Mouse (Mus musculus): ENCODE measurements around the gene Lonp2. TPM values are rescaled to one million over a fixed set of nuclear protein-coding genes. Genes with fewer than 3 reads are reported as not detected.

Gene Lonp2
- polyA plus RNA-seq, 1 experiment from 2014 or later = 42.2 TPM

DNA sequence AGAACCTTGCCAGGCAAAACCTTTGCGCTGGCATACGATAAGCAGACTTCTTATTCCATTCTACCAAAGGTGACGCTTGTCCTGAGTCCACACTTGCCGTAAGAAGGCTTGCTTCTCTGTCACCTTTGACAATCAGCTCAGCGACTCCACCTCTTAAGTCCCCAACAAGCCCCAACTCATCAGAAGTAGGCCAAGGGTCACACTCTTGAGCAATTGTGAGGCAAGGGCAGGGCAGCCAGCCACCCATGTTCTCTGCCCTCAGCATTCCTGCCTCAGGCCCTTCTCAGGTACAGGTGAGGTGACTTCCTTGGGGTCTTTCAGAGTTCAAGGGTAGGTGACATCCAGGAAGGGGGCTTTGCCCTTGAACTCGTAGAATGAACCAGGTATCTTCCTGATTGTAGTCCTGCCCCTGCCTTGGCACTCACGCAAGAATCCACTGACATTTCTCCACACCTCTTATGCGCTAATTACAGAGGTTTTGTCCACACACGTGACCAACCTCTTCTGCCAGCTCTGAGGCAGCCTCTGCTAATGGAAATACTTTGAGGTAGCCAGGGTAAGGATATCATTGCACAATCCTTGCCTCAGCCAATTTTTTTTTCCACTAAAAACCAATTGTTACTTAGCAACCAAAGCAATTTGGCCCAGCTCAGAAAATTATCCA, 142.8 kb downstream of the Lonp2 start:
- Histone ChIP-seq H3K79me2 (ENCODE audit: inconsistent target) (no peaks in the 10 kb centered on the region), H3K36me3 (ENCODE audit: inconsistent target) (no peaks in the 10 kb centered on the region), H3K4me3 (ENCODE audit: inconsistent target) (no peak overlapping the region), H3K27ac (no peak overlapping the region)
- WGBS (ENCODE audit: missing documents) = 90% methylated on average over 9 of the region's 9 CpGs

DNA sequence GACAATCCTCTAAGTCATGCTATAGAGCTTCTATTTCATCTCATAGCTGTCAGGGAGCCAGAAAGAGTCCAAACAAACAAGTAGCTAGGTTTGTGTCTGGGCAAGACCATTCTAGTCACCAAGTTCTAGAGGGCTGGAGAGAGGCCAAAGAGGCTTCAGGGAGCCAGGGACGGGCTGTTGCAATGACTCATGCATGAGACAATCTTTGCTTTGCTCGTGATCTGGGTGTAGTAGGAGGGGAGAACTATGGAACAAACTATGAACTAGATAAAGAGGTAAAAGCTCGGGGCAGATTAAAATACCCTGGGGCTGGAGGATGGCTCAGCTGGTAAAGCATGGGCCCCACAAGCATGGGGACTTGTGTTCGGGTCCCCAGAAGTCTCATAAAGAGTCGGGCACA, 144.7 kb downstream of the Lonp2 start:
- Histone ChIP-seq H3K27ac (peak overlapping the region; percentile 64), H3K36me3 (ENCODE audit: inconsistent target) (no peaks in the 10 kb centered on the region), H3K4me3 (ENCODE audit: inconsistent target) (no peak overlapping the region), H3K79me2 (ENCODE audit: inconsistent target) (no peaks in the 10 kb centered on the region)
- WGBS (ENCODE audit: missing documents) = 68% methylated on average over 5 of the region's 5 CpGs

DNA sequence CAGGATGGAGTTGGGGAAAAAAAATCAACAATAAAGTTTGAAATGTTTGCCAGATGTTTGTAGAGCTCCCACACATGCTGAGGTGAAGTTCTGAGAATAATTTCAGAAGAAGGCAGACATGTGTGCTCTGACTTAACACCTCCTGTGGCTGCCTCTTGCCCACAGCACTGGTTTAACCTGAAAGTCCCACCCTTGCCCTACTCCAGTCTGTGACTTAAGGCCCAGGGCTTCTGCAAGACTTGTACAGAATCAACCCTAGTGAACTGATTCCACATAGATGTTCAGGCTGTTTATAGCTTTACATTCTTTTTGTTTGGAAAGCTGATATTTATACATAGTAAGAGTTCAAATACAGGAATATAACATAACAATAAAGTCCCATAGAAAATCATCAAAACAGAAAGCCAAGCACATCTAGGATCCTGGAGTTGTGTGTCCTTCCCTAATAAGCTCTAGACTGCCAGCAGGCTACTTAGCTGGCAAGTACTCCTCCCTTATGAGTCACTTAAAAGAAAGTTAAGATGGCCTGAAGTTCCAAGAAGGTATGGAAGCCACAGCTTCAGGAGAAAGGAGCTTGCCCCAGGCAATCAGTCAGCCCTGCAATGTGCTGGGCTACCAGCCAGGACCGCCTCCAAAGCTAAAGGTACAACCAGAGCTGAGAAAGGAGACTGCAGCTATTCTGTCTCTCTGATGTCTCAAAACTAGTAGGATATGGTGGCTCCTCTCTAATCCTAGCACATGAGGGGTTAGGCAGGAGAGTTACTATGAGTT, 146.3 kb downstream of the Lonp2 start:
- no peak overlapping the region for H3K4me3 ChIP-seq (ENCODE audit: inconsistent target)
- WGBS (ENCODE audit: missing documents) = 100% methylated on average over 1 of the region's 1 CpGs
- H3K79me2 ChIP-seq (ENCODE audit: inconsistent target) = no peaks in the 10 kb centered on the region
- H3K36me3 ChIP-seq (ENCODE audit: inconsistent target) = no peaks in the 10 kb centered on the region
- H3K27ac ChIP-seq = no peak overlapping the region

Other genes with a start within 250 kb of the Lonp2 start
- gene Abcc12, start 43.4 kb upstream of the Lonp2 start, polyA plus RNA-seq (2018) = not detected in 3 replicates
- not detected in 3 replicates for gene Gm10638, start 121.7 kb downstream of the Lonp2 start, polyA plus RNA-seq (2018)
- gene Siah1a, start 121.9 kb downstream of the Lonp2 start, polyA plus RNA-seq (2018) = 6.3 to 9.4 TPM (median 7.6 TPM) in 3 replicates

Measured in macrophage (primary cell).